Mouse (Mus musculus) thymus, adult 2 months (tissue): ENCODE data around the gene Rptor.

Experiments
- CTCF ChIP-seq: fragments of 200-500 bp; IDR thresholded peaks from 2 replicates; pipeline ENCODE4 v1.5.1; 2012; ENCODE audit warnings: mild to moderate bottlenecking, control low read depth, low read length, moderate library complexity, borderline replicate concordance; ENCODE audit not compliant: control insufficient read depth, poor library complexity, insufficient read depth; ENCODE audit errors: extremely low read depth
- POLR2A ChIP-seq: fragments of 200-500 bp; IDR thresholded peaks from 2 replicates; pipeline ENCODE4 v1.6.1; 2012; ENCODE audit warnings: mild to moderate bottlenecking, low read length, control low read depth, moderate library complexity; ENCODE audit not compliant: control insufficient read depth, poor library complexity, insufficient read depth; ENCODE audit errors: extremely low read depth

- TF ChIP-seq POLR2A: no peak
- no peak for TF ChIP-seq CTCF
Observed at GRCm38 (mm10) chr11:119811598-119811997, 208.9 kb downstream of the Rptor start.
